Mouse (Mus musculus): ENCODE measurements at regions not wholly inside any gene's neighbourhood (a gene's known extent, or its start where the extent isn't known, plus 50 kb on each side); places are given as distances from the start of the nearest gene placed in this dataset.

GRCm38 (mm10) chr3:60138319-60138718 is 56.6 kb downstream of the Sucnr1 start:
- TF ChIP-seq POLR2A (IDR thresholded peaks at IDR 0.05; ENCODE audit: borderline replicate concordance, extremely low read depth, insufficient read depth, insufficient read length, poor library complexity, severe bottlenecking) (no peak), CTCF (IDR thresholded peaks at IDR 0.05; ENCODE audit: borderline replicate concordance, extremely low read depth, insufficient read depth, insufficient read length) (no peak)
- DNase-seq (ENCODE audit: low read depth): no peak

DNA sequence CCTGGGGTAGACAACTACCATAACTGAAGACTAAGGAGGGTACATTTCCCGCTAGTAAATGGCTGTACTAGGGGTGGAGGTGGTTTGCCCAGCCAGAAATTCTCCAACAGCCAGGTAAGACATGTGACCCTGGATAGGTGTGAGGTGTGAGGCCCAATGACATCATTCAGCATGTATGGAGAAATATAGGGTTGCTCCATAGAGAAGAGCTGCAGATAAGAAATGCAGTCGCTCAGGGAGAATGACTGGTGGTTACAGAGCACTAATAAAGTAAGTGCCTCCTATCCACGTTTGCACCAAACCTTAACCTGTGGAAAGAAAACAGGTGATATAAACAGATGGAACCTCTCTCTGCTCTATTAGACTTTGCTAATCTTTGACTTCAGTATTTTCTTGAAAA is 78.2 kb downstream of the Sucnr1 start:
- TF ChIP-seq CTCF (IDR thresholded peaks at IDR 0.05; ENCODE audit: borderline replicate concordance, extremely low read depth, insufficient read depth, insufficient read length) (no peak), POLR2A (IDR thresholded peaks at IDR 0.05; ENCODE audit: borderline replicate concordance, extremely low read depth, insufficient read depth, insufficient read length, poor library complexity, severe bottlenecking) (no peak)
- DNase-seq (ENCODE audit: low read depth): no peak

DNA sequence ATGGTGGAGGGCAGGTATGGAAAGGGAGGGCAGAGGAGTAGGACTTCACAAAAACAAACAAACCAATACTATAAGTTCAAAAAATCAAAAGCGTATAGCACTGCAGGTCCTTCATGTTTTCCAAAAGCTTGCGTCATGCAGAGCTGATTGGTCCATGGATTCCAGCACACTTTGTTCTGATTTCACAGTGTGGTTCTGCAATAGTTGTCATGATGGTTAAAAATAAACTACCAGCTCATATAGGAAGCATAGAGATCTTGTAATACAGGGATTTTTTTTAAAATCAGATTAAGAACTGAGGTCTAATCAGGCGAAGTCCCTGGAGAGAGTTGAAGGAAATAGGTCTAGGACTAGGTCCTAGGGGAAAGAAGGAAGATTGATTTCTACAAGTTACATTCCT is 86.0 kb downstream of the Sucnr1 start:
- DNase-seq (ENCODE audit: low read depth): no peak
- TF ChIP-seq POLR2A (IDR thresholded peaks at IDR 0.05; ENCODE audit: borderline replicate concordance, extremely low read depth, insufficient read depth, insufficient read length, poor library complexity, severe bottlenecking) (no peak), CTCF (IDR thresholded peaks at IDR 0.05; ENCODE audit: borderline replicate concordance, extremely low read depth, insufficient read depth, insufficient read length) (no peak)

DNA sequence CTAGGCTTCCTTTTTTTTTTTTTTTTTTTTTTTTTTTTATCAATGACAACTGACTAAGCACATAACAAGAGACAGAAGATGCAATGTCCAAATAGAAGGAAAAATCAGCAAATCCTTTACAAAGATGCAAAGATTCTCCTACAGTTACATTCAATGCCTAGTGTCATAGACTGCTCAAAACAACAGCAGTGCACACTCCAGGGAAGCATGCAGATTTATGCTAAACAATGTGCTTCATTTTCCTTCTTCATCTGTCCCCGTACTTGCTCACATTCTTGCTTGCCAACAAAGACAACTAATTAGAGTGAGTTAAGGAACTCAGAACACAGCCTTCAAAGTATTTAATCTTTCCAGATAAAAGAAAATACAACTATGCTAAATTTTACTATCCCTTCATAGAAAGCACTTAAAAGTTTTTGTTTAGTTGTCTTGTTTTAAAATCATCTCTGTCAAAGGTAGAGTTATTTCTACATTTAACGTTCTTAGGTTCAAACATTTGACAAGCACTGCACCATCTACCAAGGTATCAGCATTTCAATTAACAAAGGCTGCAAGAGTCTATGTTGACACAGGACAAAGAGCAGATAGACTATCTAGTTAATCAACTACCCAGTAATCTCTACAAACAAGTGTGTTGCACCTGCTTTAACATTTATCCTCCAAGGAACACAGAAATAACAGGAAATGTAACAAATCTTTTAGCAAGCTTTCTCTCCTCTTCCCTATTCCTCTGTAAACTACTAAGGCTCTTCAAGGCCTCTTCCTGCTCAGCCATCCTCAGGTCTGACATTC is 86.7 kb downstream of the Sucnr1 start:
- DNase-seq (ENCODE audit: low read depth): peak; percentile 36
- TF ChIP-seq CTCF (IDR thresholded peaks at IDR 0.05; ENCODE audit: borderline replicate concordance, extremely low read depth, insufficient read depth, insufficient read length) (no peak), POLR2A (IDR thresholded peaks at IDR 0.05; ENCODE audit: borderline replicate concordance, extremely low read depth, insufficient read depth, insufficient read length, poor library complexity, severe bottlenecking) (no peak)

- TF ChIP-seq POLR2A (IDR thresholded peaks at IDR 0.05; ENCODE audit: borderline replicate concordance, extremely low read depth, insufficient read depth, insufficient read length, poor library complexity, severe bottlenecking): no peak
- no peak for TF ChIP-seq CTCF (IDR thresholded peaks at IDR 0.05; ENCODE audit: borderline replicate concordance, extremely low read depth, insufficient read depth, insufficient read length)
- peak; percentile 42 for DNase-seq (ENCODE audit: low read depth)
Observed at GRCm38 (mm10) chr3:60169606-60170005, 87.9 kb downstream of the Sucnr1 start.

DNA sequence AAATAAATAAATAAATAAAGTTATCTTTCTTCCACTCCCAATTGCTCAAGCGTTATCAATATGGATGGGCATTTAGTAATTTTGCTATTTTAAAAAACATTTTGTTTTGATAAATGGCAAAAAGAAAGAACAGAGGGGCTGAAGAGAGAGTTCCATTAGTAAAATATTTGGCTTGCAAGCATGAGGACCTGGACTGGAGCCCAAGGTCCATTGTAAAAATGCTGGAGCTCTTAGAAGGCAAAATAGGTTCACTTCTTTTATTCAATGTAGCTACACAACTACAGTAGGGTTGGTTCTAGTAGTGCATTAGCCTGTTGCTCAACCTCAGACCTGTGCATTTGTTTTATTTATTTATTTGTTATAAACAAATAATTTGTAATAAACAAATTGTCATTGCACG is 102.8 kb downstream of the Sucnr1 start:
- DNase-seq (ENCODE audit: low read depth): no peak
- TF ChIP-seq POLR2A (IDR thresholded peaks at IDR 0.05; ENCODE audit: borderline replicate concordance, extremely low read depth, insufficient read depth, insufficient read length, poor library complexity, severe bottlenecking): no peak
- TF ChIP-seq CTCF (IDR thresholded peaks at IDR 0.05; ENCODE audit: borderline replicate concordance, extremely low read depth, insufficient read depth, insufficient read length): no peak

GRCm38 (mm10) chr3:60196031-60196430 is 114.4 kb downstream of the Sucnr1 start:
- TF ChIP-seq CTCF (IDR thresholded peaks at IDR 0.05; ENCODE audit: borderline replicate concordance, extremely low read depth, insufficient read depth, insufficient read length): no peak
- DNase-seq (ENCODE audit: low read depth): no peak

DNA sequence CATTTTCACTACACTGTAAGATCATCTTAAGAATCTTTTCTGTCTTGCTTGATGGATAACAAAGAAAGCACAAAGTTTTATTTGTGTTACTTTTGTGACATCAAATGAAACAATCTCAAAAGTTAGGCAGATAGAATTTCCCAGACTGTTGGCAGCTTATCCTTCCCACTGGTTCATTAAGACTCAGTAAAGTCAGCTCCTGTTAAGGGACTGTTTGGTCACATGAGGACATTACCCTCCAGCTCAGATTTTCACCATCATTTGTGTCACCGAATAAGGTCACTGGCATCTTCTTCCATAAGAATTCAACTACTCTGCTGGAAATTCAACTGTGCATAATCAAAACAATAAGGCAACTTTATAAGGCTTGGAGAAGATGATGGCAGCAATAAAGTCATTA is 126.3 kb downstream of the Sucnr1 start:
- no peak for TF ChIP-seq POLR2A (IDR thresholded peaks at IDR 0.05; ENCODE audit: borderline replicate concordance, extremely low read depth, insufficient read depth, insufficient read length, poor library complexity, severe bottlenecking)
- no peak for DNase-seq (ENCODE audit: low read depth)

DNA sequence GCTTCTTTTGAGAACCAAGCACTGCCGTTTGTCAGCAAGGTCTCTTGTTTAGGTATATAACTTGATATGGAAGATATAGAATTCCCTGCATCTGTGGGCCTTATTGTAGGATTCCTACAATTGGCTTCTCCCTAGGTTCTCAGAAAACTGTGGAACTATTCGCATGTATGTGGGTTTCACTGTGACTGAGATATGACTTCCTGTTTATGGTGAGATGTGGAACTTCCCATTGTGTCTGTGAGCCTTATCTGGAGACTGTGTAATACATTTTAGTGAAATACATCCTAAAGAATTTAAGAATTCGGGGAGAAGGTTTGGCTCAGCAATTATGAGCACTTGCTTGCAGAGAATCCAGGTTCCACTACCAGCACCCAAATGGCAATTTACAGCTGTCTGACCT is 137.3 kb downstream of the Sucnr1 start:
- no peak for DNase-seq (ENCODE audit: low read depth)
- TF ChIP-seq POLR2A (IDR thresholded peaks at IDR 0.05; ENCODE audit: borderline replicate concordance, extremely low read depth, insufficient read depth, insufficient read length, poor library complexity, severe bottlenecking): no peak
- TF ChIP-seq CTCF (IDR thresholded peaks at IDR 0.05; ENCODE audit: borderline replicate concordance, extremely low read depth, insufficient read depth, insufficient read length): no peak

GRCm38 (mm10) chr3:60240664-60241063 is 159.0 kb downstream of the Sucnr1 start:
- TF ChIP-seq CTCF (IDR thresholded peaks at IDR 0.05; ENCODE audit: borderline replicate concordance, extremely low read depth, insufficient read depth, insufficient read length) (no peak), POLR2A (IDR thresholded peaks at IDR 0.05; ENCODE audit: borderline replicate concordance, extremely low read depth, insufficient read depth, insufficient read length, poor library complexity, severe bottlenecking) (no peak)
- no peak for DNase-seq (ENCODE audit: low read depth)

DNA sequence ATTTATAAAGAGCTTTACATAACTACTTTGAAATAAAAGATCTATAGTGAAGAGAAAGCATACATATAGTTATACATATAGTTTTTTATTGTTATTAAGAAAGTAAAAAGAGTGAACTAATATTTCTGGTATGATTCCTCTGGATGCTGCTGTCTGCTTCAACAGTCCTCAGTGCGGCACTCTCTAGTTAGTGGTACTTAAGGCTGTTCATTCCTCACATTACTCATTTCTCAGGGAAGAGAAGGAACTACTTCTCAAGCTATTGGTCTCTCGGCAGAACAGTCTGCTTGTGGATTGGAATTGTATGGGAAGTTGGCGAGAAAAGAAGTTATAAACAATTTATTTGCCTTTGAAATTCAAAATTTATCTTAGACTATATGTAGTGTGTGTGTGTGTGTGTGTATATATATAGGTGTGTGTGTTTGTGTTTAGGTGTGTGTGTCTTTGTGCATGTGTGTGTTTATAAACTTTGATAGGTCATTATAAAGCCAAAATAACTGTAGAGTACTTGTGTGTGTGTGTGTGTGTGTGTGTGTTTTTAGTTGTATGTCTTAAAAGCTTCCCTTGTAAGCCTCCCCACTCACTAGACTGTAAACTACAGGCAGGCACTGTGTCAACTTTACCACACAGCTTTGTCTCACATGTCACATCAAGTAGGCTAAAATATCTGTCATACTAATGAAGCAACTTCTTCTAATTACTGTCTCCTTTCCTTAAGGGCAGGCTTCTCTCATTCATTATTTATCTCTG is 185.2 kb downstream of the Sucnr1 start:
- no peak for DNase-seq (ENCODE audit: low read depth)
- TF ChIP-seq POLR2A (IDR thresholded peaks at IDR 0.05; ENCODE audit: borderline replicate concordance, extremely low read depth, insufficient read depth, insufficient read length, poor library complexity, severe bottlenecking) (no peak), CTCF (IDR thresholded peaks at IDR 0.05; ENCODE audit: borderline replicate concordance, extremely low read depth, insufficient read depth, insufficient read length) (no peak)

All from brain, embryonic 14.5 days (tissue).